Mouse (Mus musculus) stomach, postnatal 0 days (tissue): ENCODE measurements around the gene Tas2r126. TPM values are rescaled to one million over a fixed set of nuclear protein-coding genes. Genes with fewer than 3 reads are reported as not detected.

Experiments used
- ATAC-seq: fragments of 200-750 bp; cut with Nextera tagmentation; 2 replicates; pipeline ENCODE4 v1.8.0; 2017; ENCODE audit not compliant: low FRiP score, low TSS enrichment
- DNase-seq: peaks from one replicate; pipeline ENCODE4 v3.0.0-alpha.2; 2016; ENCODE audit warnings: low spot score
- H3K27ac ChIP-seq: fragments of 300-500 bp; sonication (generic); replicated peaks from 2 replicates; pipeline ENCODE4 v1.5.1; 2014; ENCODE audit warnings: mild to moderate bottlenecking, control low read depth
- H3K27me3 ChIP-seq: fragments of 300-500 bp; sonication (generic); 2 replicates; pipeline ENCODE4 v1.6.1; 2014; ENCODE audit warnings: low read length; ENCODE audit not compliant: control insufficient read depth, insufficient read depth
- H3K36me3 ChIP-seq: fragments of 300-500 bp; sonication (generic); 2 replicates; pipeline ENCODE4 v1.6.1; 2014; ENCODE audit warnings: low read length, mixed read lengths; ENCODE audit not compliant: control insufficient read depth, insufficient read depth
- H3K4me1 ChIP-seq: fragments of 300-500 bp; sonication (generic); replicated peaks from 2 replicates; pipeline ENCODE4 v1.6.1; 2014; ENCODE audit warnings: antibody characterized with exemption; ENCODE audit not compliant: control insufficient read depth, insufficient read depth
- H3K4me2 ChIP-seq: fragments of 300-500 bp; sonication (generic); replicated peaks from 2 replicates; pipeline ENCODE4 v1.6.1; 2014; ENCODE audit warnings: low read depth, mild to moderate bottlenecking, control low read depth, moderate library complexity
- H3K4me3 ChIP-seq: fragments of 300-500 bp; sonication (generic); 2 replicates; pipeline ENCODE4 v1.5.1; 2014; ENCODE audit warnings: low read depth, low read length, control low read depth
- H3K9ac ChIP-seq: fragments of 300-500 bp; sonication (generic); 2 replicates; pipeline ENCODE4 v1.6.1; 2014; ENCODE audit warnings: mild to moderate bottlenecking, low read length, control low read depth, mixed read lengths
- H3K9me3 ChIP-seq: fragments of 300-500 bp; sonication (generic); 2 replicates; pipeline ENCODE4 v1.6.1; 2016; ENCODE audit warnings: low read length; ENCODE audit not compliant: control insufficient read depth
- CTCF ChIP-seq: IDR thresholded peaks from 2 replicates; pipeline ENCODE4 v1.5.1; 2016; ENCODE audit warnings: antibody characterized with exemption, low read depth, mild to moderate bottlenecking, moderate library complexity
- EP300 ChIP-seq: optimal IDR thresholded peaks from 2 replicates; pipeline ENCODE3; 2016; ENCODE audit warnings: antibody characterized with exemption
- WGBS: fragments of 180-500 bp; shearing (Covaris S2); extraction: QIAGEN DNeasy Blood & Tissue Kit; methylation state at CpG from one replicate; pipeline ENCODE4 v1.1.7; 2014; 5-methylcytosine and 5-hydroxymethylcytosine counted together
- polyA plus RNA-seq: library from polyadenylated mRNA; unstranded; fragments of >200 nt; fragmentation: Nextera tagmentation; extraction: Ambion mirVana; gene quantifications from 2 replicates; pipeline ENCODE4 v1.2.1, GENCODE M21; 2015

Gene Tas2r126
- polyA plus RNA-seq, 1 experiment from 2014 or later = not detected

GRCm38 (mm10) chr6:42398285-42398684 lies 36.0 kb upstream of the Tas2r126 start:
- ATAC-seq (no peak), DNase-seq (no peak)
- 76% methylated on average over 3 of the region's 3 CpGs for WGBS
- peaks cover 6% of the 10 kb centered on the region; the same call in 1 of the 2 replicates for H3K4me1 ChIP-seq
- H3K27me3 ChIP-seq = no peaks in the 10 kb centered on the region
- H3K4me3 ChIP-seq = no peak overlapping the region
- TF ChIP-seq CTCF (no peak), EP300 (no peak)
- no peaks in the 10 kb centered on the region for H3K9me3 ChIP-seq
- no peaks in the 10 kb centered on the region for H3K36me3 ChIP-seq
- no peak overlapping the region for H3K4me2 ChIP-seq
- no peak overlapping the region for H3K27ac ChIP-seq
- H3K9ac ChIP-seq = no peak overlapping the region

GRCm38 (mm10) chr6:42398998-42399397 lies 35.3 kb upstream of the Tas2r126 start:
- WGBS = 100% methylated on average over 1 of the region's 1 CpGs
- ATAC-seq (no peak), DNase-seq (no peak)
- no peak overlapping the region for H3K4me3 ChIP-seq
- H3K27me3 ChIP-seq = no peaks in the 10 kb centered on the region
- H3K4me1 ChIP-seq = peaks cover 6% of the 10 kb centered on the region; the same call in 1 of the 2 replicates
- H3K9ac ChIP-seq = no peak overlapping the region
- no peak for TF ChIP-seq EP300
- TF ChIP-seq CTCF = no peak
- no peaks in the 10 kb centered on the region for H3K9me3 ChIP-seq
- no peak overlapping the region for H3K4me2 ChIP-seq
- H3K27ac ChIP-seq = no peak overlapping the region
- no peaks in the 10 kb centered on the region for H3K36me3 ChIP-seq

GRCm38 (mm10) chr6:42399938-42400337 lies 34.4 kb upstream of the Tas2r126 start, which contains the start of gene Tas2r143:
Gene Tas2r143, plus strand, starts transcription at chr6:42400238.
- ATAC-seq (no peak), DNase-seq (no peak)
- Histone ChIP-seq H3K9me3 (no peaks in the 10 kb centered on the region), H3K4me2 (no peak within 1 kb of the TSS), H3K36me3 (no peaks in the 10 kb centered on the region), H3K4me1 (peaks cover 6% of the 10 kb centered on the region; the same call in 1 of the 2 replicates), H3K4me3 (no peak within 1 kb of the TSS), H3K27ac (no peak within 1 kb of the TSS), H3K27me3 (no peaks in the 10 kb centered on the region), H3K9ac (no peak within 1 kb of the TSS)
- TF ChIP-seq EP300 (no peak), CTCF (no peak)
- WGBS = 87% methylated on average over 1 of the region's 1 CpGs

- 74% methylated on average over 2 of the region's 2 CpGs for WGBS
- Histone ChIP-seq H3K9me3 (no peaks in the 10 kb centered on the region), H3K4me2 (no peak within 1 kb of the TSS), H3K27me3 (no peaks in the 10 kb centered on the region), H3K9ac (no peak within 1 kb of the TSS), H3K27ac (no peak within 1 kb of the TSS), H3K36me3 (no peaks in the 10 kb centered on the region), H3K4me3 (no peak within 1 kb of the TSS), H3K4me1 (no peaks in the 10 kb centered on the region)
- no peak for ATAC-seq
- no peak for DNase-seq
- TF ChIP-seq CTCF = no peak
- TF ChIP-seq EP300 = no peak
These were observed 29.2 kb upstream of the Tas2r126 start, which contains the start of gene Tas2r135 for GRCm38 (mm10) chr6:42405134-42405533. Gene Tas2r135, plus strand, starts transcription at chr6:42405434.

GRCm38 (mm10) chr6:42419443-42419842 lies 14.9 kb upstream of the Tas2r126 start:
- TF ChIP-seq EP300 (no peak), CTCF (no peak)
- no peak overlapping the region for H3K9ac ChIP-seq
- no peak overlapping the region for H3K27ac ChIP-seq
- ATAC-seq = no peak
- no peaks in the 10 kb centered on the region for H3K4me1 ChIP-seq
- DNase-seq = no peak
- no peaks in the 10 kb centered on the region for H3K27me3 ChIP-seq
- H3K9me3 ChIP-seq = no peaks in the 10 kb centered on the region
- no peak overlapping the region for H3K4me2 ChIP-seq
- no peak overlapping the region for H3K4me3 ChIP-seq
- no peaks in the 10 kb centered on the region for H3K36me3 ChIP-seq
- WGBS = 78% methylated on average over 2 of the region's 2 CpGs

- TF ChIP-seq CTCF (no peak), EP300 (no peak)
- ATAC-seq (no peak), DNase-seq (no peak)
- Histone ChIP-seq H3K4me3 (no peak overlapping the region), H3K9me3 (no peaks in the 10 kb centered on the region), H3K4me1 (no peaks in the 10 kb centered on the region), H3K27ac (no peak overlapping the region), H3K4me2 (no peak overlapping the region), H3K36me3 (no peaks in the 10 kb centered on the region), H3K27me3 (no peaks in the 10 kb centered on the region), H3K9ac (no peak overlapping the region)
- 75% methylated on average over 2 of the region's 2 CpGs for WGBS
These were observed 12.9 kb upstream of the Tas2r126 start for GRCm38 (mm10) chr6:42421439-42421838.
